Mouse (Mus musculus) intestine, postnatal 0 days (tissue): Measurements from ENCODE around the gene Wdr90. TPM values are rescaled to one million over a fixed set of nuclear protein-coding genes. Genes with fewer than 3 reads are reported as not detected.
A peak's percentile ranks its signal among the peaks of the same experiment; 100 is the strongest.

ENCODE experiments used
- ATAC-seq: fragments of 200-750 bp; cut with Nextera tagmentation; 2 replicates; pipeline ENCODE4 v1.8.0; 2017; ENCODE audit warnings: mild to moderate bottlenecking, moderate TSS enrichment, moderate library complexity
- H3K27ac ChIP-seq: fragments of 300-500 bp; sonication (generic); 2 replicates; pipeline ENCODE4 v1.5.1; 2014; ENCODE audit warnings: mild to moderate bottlenecking, low read depth, low read length, moderate library complexity
- H3K27me3 ChIP-seq: fragments of 300-500 bp; sonication (generic); replicated peaks from 2 replicates; pipeline ENCODE4 v1.6.1; 2014; ENCODE audit warnings: low read length, mixed read lengths; ENCODE audit not compliant: control insufficient read depth, insufficient read depth
- H3K36me3 ChIP-seq: fragments of 300-500 bp; sonication (generic); 2 replicates; pipeline ENCODE4 v1.6.1; 2014; ENCODE audit warnings: mild to moderate bottlenecking, moderate library complexity; ENCODE audit not compliant: control insufficient read depth, insufficient read depth
- H3K4me1 ChIP-seq: fragments of 300-500 bp; sonication (generic); replicated peaks from 2 replicates; pipeline ENCODE4 v1.6.1; 2014; ENCODE audit warnings: antibody characterized with exemption, low read length, mixed read lengths; ENCODE audit not compliant: control insufficient read depth, insufficient read depth
- H3K4me2 ChIP-seq: fragments of 300-500 bp; sonication (generic); replicated peaks from 2 replicates; pipeline ENCODE4 v1.6.1; 2014; ENCODE audit warnings: low read depth, mild to moderate bottlenecking, moderate library complexity
- H3K4me3 ChIP-seq: fragments of 300-500 bp; sonication (generic); 2 replicates; pipeline ENCODE4 v1.5.1; 2014; ENCODE audit warnings: low read depth, low read length
- H3K9ac ChIP-seq: fragments of 300-500 bp; sonication (generic); 2 replicates; pipeline ENCODE4 v1.6.1; 2014; ENCODE audit warnings: mild to moderate bottlenecking, low read depth, low read length
- H3K9me3 ChIP-seq: fragments of 300-500 bp; sonication (generic); 2 replicates; pipeline ENCODE4 v1.6.1; 2016; ENCODE audit warnings: mixed run types; ENCODE audit not compliant: control insufficient read depth
- CTCF ChIP-seq: sonication (generic); IDR thresholded peaks from 2 replicates; pipeline ENCODE4 v1.5.1; 2016; ENCODE audit warnings: low read depth, mild to moderate bottlenecking, control low read depth, antibody characterized with exemption, moderate library complexity
- WGBS: fragments of 180-500 bp; shearing (Covaris S2); extraction: QIAGEN DNeasy Blood & Tissue Kit; methylation state at CpG from one replicate; pipeline ENCODE4 v1.1.7; 2014; 5-methylcytosine and 5-hydroxymethylcytosine counted together
- polyA plus RNA-seq: library from polyadenylated mRNA; unstranded; fragments of >200 nt; fragmentation: Nextera tagmentation; extraction: Ambion mirVana; gene quantifications from 2 replicates; pipeline ENCODE4 v1.2.1, GENCODE M21; 2015

Gene Wdr90
- polyA plus RNA-seq, 1 experiment from 2014 or later: 2.5 TPM

DNA sequence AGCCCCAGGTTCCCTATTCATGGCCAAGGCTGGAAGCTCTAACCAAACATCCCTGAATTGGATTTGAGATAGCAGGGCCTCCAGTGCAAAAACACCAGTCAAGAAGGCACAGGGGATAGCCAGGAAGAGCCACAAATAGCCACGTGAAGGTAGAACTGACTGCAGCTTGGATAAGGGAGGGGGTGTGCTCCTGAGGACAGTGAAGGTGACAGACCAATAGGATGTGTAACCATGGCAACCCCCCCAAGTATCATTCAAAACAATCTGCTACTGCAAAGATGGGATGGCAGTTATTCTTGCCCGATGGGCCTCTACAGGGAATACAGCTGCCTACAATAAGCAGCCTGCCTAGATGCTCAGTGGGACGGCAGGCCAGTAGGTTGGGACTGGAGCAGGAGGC is 23.8 kb downstream of the Wdr90 start:
- 48% methylated on average over 3 of the region's 3 CpGs for WGBS
- no peak overlapping the region for H3K4me3 ChIP-seq
- H3K9ac ChIP-seq: 0 out of 2 replicates have a peak overlapping the region, but pooled peaks have one; percentile 3
- no peak for TF ChIP-seq CTCF
- no peaks in the 10 kb centered on the region for H3K9me3 ChIP-seq
- H3K27me3 ChIP-seq: no peaks in the 10 kb centered on the region
- H3K4me2 ChIP-seq: no peak overlapping the region; the same call in 1 of the 2 replicates
- H3K36me3 ChIP-seq: peaks cover 48% of the 10 kb centered on the region
- no peak overlapping the region for H3K27ac ChIP-seq
- H3K4me1 ChIP-seq: peaks cover 2% of the 10 kb centered on the region; the same call in 1 of the 2 replicates
- ATAC-seq: no peak

DNA sequence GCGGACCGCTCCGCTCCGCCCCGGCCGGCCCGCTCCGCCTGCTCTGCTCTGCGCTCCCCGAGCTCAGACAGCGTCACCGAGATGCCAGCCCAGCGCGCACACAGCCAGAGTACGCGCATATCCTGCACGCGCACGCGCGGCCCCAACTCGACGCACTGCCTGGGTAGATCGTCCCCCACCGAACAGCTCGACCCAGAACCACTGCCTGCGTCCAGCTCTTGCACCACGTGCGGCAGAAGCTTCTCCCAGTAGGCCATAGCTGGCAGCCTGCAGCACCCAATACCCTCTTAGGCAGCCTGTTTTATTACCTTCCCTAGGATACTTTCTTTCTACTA is 24.3 kb downstream of the Wdr90 start, which contains the start of gene Rhbdl1:
Rhbdl1 (minus strand) TSS at position 220 of the 335 bp plus-strand sequence.
- 3% methylated on average over 29 of the region's 29 CpGs for WGBS
- H3K4me1 ChIP-seq: peaks cover 2% of the 10 kb centered on the region; the same call in 1 of the 2 replicates
- H3K36me3 ChIP-seq: peaks cover 43% of the 10 kb centered on the region
- TF ChIP-seq CTCF: no peak
- peak within 1 kb of the TSS; percentile 93 for H3K4me2 ChIP-seq
- H3K9me3 ChIP-seq: no peaks in the 10 kb centered on the region
- no peak for ATAC-seq
- peak within 1 kb of the TSS; percentile 51 for H3K9ac ChIP-seq
- H3K27ac ChIP-seq: no peak within 1 kb of the TSS; the same call in 1 of the 2 replicates
- no peaks in the 10 kb centered on the region for H3K27me3 ChIP-seq
- H3K4me3 ChIP-seq: peak within 1 kb of the TSS; percentile 34

DNA sequence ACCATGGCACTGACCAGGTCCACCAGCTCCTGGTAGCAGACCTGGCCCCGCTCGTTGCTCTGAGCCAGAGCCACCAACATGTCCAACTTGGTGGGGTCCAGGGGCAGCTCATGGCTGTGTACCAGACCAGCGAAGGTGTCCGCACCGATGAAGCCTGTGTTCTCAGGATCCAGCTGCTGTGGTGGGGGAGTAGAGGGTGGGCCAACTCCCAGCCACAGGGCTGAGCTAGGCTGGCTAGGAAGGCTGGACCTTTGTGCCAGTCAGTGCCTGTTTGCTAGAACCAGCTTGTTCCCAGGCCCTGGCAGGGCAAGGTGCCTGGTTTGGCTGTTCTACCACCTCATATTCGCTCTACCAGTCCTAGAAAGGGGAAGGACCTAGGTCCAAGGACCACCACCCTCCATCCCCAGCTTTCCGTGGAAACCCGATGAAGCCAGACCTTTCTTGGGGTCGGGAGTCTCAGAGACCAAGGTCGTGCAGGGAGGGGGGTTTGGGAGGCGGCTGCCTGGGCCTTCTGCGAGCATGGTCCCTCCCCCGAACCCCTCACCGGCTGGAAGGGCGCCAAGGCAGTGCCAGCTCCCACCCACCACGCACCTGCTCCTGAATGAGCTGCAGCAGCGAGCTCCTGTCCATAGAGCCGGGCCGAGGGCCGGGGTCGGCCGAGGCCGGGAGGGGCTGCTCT is 24.8 kb downstream of the Wdr90 start:
- Histone ChIP-seq H3K9me3 (no peaks in the 10 kb centered on the region), H3K4me3 (peak overlapping the region; percentile 34), H3K36me3 (peaks cover 40% of the 10 kb centered on the region), H3K4me2 (peak overlapping the region; percentile 93), H3K9ac (peak overlapping the region; percentile 51), H3K27ac (no peak overlapping the region; the same call in 1 of the 2 replicates), H3K4me1 (peaks cover 6% of the 10 kb centered on the region; the same call in 1 of the 2 replicates), H3K27me3 (no peaks in the 10 kb centered on the region)
- TF ChIP-seq CTCF: no peak
- no peak for ATAC-seq
- 23% methylated on average over 23 of the region's 23 CpGs for WGBS

DNA sequence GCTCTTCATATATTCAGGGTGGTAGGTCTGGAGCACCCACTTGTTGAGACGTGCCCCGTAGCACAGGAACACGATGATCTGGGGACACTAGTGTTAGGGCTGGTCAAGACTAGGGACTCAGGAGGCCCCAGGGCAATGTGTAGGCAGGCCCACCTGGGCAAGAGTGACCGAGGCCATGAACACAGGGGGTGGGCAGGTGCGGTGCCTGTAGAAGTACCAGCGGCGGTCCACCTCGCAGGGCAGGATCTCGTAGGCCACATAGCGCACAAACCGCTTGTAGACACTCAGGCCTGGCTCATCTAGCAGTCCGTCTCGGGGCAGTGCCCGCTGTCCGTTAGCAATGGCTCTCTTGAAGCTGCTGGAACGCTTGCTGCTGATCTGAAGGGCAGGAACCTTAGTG is 25.5 kb downstream of the Wdr90 start:
- no peak for ATAC-seq
- H3K9me3 ChIP-seq: no peaks in the 10 kb centered on the region
- H3K4me2 ChIP-seq: peak overlapping the region; percentile 93
- H3K36me3 ChIP-seq: peaks cover 40% of the 10 kb centered on the region
- H3K4me3 ChIP-seq: no peak overlapping the region
- H3K4me1 ChIP-seq: peaks cover 11% of the 10 kb centered on the region; the same call in 1 of the 2 replicates
- WGBS: 90% methylated on average over 16 of the region's 16 CpGs
- H3K9ac ChIP-seq: peak overlapping the region; percentile 22; the same call in 1 of the 2 replicates
- no peak overlapping the region for H3K27ac ChIP-seq
- TF ChIP-seq CTCF: no peak
- no peaks in the 10 kb centered on the region for H3K27me3 ChIP-seq

DNA sequence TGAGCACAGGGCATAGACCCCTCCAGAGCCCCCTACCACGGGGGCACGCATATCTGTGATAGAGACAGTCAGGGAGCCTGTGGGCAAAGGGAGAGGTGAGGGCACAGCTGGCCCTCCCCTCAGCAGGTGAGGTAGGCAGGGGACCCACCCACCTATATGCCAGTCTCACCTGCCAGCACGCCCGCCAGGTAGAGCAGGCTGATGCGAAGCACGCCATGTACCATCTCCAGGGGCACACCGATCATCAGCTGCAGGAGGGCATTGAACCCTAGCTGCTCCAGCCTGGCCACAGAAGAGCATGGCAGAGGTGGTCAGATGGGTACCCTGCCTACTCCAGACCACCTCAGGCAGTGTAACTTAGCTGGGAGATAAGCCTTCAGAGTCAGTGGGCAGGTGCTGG is 26.0 kb downstream of the Wdr90 start:
- Histone ChIP-seq H3K36me3 (peaks cover 41% of the 10 kb centered on the region), H3K4me1 (peaks cover 11% of the 10 kb centered on the region; the same call in 1 of the 2 replicates), H3K9ac (no peak overlapping the region), H3K27ac (no peak overlapping the region), H3K4me3 (no peak overlapping the region), H3K4me2 (peak overlapping the region; percentile 93), H3K9me3 (no peaks in the 10 kb centered on the region), H3K27me3 (no peaks in the 10 kb centered on the region)
- no peak for TF ChIP-seq CTCF
- 89% methylated on average over 7 of the region's 7 CpGs for WGBS
- no peak for ATAC-seq

DNA sequence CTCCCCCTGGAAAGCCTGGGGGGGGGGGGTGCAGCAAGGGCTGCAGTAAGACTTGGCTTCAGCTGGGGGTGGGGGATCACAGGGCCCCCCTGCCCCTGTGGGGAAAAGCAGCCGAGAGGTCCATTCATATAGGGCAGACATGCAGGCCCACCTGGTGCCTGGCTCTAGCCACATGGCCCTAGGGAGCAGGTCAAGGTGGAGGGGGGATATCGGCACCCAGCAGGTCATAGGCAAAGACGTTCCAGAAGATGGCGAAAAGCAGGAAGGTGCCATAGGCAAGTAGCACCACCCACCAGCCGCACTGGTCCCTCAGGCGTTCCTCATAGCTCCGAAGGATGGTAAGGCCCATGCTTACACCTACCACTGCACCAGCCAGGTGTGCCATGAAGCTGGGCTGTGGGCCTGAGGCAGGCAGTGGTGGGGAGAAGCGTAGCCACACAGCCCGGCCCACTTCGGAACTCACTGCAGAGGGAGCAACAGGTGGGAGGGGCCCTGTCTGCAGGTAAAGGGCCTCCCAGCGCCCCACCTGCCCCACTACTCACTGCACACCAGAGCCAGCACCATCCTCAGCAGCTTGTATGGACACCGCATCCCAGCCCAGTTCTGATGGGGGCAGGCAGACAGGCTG is 26.6 kb downstream of the Wdr90 start:
- Histone ChIP-seq H3K27ac (peak overlapping the region; percentile 98; the same call in 1 of the 2 replicates), H3K4me3 (peak overlapping the region; percentile 76), H3K4me1 (peaks cover 11% of the 10 kb centered on the region; the same call in 1 of the 2 replicates), H3K9ac (peak overlapping the region; percentile 78; the same call in 1 of the 2 replicates), H3K27me3 (no peaks in the 10 kb centered on the region), H3K4me2 (peak overlapping the region; percentile 93), H3K36me3 (peaks cover 38% of the 10 kb centered on the region), H3K9me3 (no peaks in the 10 kb centered on the region)
- no peak for TF ChIP-seq CTCF
- 62% methylated on average over 12 of the region's 12 CpGs for WGBS
- ATAC-seq: no peak
